Mouse (Mus musculus) thymus, adult 2 months (tissue): ENCODE results near the gene Trnp1.

Experiments
- CTCF ChIP-seq: fragments of 200-500 bp; IDR thresholded peaks from 2 replicates; pipeline ENCODE4 v1.5.1; 2012; ENCODE audit warnings: mild to moderate bottlenecking, control low read depth, low read length, moderate library complexity, borderline replicate concordance; ENCODE audit not compliant: control insufficient read depth, poor library complexity, insufficient read depth; ENCODE audit errors: extremely low read depth
- POLR2A ChIP-seq: fragments of 200-500 bp; IDR thresholded peaks from 2 replicates; pipeline ENCODE4 v1.6.1; 2012; ENCODE audit warnings: mild to moderate bottlenecking, low read length, control low read depth, moderate library complexity; ENCODE audit not compliant: control insufficient read depth, poor library complexity, insufficient read depth; ENCODE audit errors: extremely low read depth

DNA sequence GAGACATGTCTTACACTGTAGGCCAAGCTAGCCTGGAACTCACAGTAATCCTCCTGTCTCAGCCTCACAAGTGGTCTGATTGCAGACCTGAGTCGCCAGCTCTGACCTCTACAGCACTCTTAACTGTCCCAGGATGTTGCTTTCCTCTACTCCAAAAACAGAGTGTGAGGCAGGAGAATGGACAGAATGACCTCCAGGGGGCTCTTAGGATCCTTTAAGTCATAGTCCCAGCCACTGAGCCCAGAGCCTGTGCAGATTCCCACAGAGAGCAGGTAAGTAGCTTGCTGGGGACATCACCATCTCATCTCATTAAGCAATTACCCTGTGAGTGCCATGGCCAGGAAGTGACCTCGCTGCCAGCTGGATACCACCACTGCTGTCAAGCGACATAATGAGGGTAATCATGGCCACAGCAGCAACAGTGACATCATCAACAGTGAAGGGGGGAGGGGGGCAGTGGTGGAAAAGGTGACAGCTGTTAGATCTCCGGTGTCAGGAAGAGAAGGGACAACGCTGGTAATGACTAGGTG lies 37.5 kb downstream of the Trnp1 start:
- TF ChIP-seq CTCF (no peak), POLR2A (no peak)
